Mouse (Mus musculus) cortical plate, adult 2 months (tissue): ENCODE results near the gene Pitx1.

ENCODE experiments used
- CTCF ChIP-seq: fragments of 200-500 bp; IDR thresholded peaks from 2 replicates; pipeline ENCODE4 v1.5.1; 2011; ENCODE audit warnings: mild to moderate bottlenecking, control low read depth, low read length; ENCODE audit not compliant: insufficient read depth; ENCODE audit errors: extremely low read depth
- POLR2A ChIP-seq: fragments of 200-500 bp; IDR thresholded peaks from 2 replicates; pipeline ENCODE4 v1.6.1; 2011; ENCODE audit warnings: mild to moderate bottlenecking, low read length, control low read depth; ENCODE audit not compliant: insufficient read depth; ENCODE audit errors: extremely low read depth

GRCm38 (mm10) chr13:55871410-55871809 lies 35.4 kb upstream of the Pitx1 start:
- TF ChIP-seq CTCF (no peak), POLR2A (no peak)
